Mouse (Mus musculus) liver, adult (tissue): ENCODE measurements around the gene Axdnd1.

ENCODE experiments used
- GATA4 ChIP-seq: IDR thresholded peaks from 2 replicates; pipeline ENCODE4 v1.6.1; 2014; ENCODE audit warnings: mild to moderate bottlenecking, low read length; ENCODE audit not compliant: insufficient replicate concordance

The Axdnd1 gene

DNA sequence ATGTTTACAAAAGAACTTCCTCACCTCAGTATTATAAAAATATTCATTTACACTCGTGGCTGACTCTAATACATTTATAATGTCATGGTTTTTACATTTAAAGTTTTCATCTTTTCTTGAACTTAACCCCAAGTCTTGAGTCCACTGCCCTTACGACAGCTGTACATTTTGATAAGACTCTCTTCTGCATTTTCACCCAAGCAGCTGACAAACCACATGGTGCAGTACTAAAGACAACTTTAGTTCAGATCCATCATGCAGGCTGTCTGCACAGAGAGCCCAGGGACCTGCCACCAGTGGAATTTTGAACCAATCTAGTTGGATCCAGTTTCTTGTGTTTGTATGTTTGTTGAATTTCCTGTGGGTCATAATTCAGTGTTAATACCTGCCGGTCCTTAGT lies 34.1 kb downstream of the Axdnd1 start:
- TF ChIP-seq GATA4 = no peak

DNA sequence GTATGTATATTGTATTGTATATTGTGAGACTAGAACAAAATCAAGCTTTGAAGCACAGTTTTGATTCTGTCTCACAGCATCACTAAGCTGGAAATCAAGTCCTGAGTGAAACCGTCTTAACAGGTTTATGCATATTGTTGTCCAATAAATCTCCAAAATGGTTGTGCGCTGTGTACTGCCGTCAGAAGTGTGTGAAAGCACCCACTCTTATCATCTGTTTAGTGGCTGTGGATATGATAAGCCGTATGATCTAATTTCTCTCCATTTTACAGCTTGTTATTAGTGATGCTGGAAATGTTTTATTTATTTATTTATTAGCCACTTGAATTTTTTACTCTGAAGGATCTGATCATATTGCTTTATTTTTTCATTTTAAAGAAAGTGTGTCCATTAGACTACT lies 34.7 kb downstream of the Axdnd1 start:
- no peak for TF ChIP-seq GATA4

DNA sequence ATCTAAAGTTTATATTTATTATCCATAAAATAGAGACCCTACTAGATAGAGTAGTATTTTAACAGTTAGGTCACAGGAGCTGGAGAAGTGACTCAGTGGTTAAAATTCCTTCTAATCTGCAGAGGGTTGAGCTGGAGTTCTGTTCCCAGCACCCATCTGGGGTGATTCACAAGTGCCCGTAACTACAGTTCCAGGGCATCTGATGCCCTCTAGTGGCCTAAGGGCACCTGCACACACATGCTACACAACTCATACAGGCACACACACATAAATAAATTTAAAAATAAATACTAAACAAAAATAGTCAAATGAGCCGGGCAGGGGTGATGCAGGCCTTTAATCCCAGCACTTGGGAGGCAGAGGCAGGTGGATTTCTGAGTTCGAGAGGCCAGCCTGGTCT lies 39.7 kb downstream of the Axdnd1 start:
- no peak for TF ChIP-seq GATA4

DNA sequence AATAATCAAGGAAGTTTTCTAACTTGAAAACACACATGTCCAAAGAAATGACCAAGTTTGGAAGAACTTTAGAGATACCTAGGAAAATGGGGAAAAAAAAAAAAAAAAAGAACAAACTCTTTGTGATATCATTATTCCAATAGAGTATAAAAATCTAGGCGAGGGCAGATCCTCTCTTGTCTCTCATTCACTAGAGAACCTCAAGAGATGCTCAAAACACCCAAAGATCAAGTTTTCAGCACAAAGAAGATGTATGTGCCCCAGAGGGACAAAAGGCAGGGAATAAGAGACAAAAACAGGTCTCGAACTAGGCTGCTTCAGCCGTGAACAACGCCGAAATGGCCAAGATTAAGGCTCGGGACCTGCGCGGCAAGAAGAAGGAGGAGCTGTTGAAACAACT lies 55.2 kb downstream of the Axdnd1 start, which contains the start of gene Gm2000:
TSS of gene Gm2000 (plus strand) at position 301 of the 400 bp plus-strand sequence.
- no peak for TF ChIP-seq GATA4

DNA sequence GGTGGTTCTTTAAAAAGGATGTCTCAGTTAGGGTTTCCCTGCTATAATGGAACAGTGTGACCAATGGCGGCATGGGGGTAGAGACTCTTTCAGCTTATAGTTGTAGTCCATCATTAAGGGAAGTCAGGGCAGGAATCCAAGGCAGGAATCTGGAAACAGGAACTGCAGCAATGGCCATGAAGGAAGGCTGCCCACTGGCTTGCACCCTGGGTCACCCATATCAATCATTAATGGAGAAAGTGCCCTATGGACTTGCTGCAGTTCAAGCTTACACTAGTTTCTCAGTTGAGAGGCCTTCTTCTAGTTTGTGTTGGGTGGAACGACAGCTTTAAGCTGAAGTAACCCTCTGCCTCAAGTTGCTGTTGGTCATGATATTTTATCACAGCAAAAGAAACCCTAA lies 68.5 kb downstream of the Axdnd1 start:
- TF ChIP-seq GATA4 = no peak

DNA sequence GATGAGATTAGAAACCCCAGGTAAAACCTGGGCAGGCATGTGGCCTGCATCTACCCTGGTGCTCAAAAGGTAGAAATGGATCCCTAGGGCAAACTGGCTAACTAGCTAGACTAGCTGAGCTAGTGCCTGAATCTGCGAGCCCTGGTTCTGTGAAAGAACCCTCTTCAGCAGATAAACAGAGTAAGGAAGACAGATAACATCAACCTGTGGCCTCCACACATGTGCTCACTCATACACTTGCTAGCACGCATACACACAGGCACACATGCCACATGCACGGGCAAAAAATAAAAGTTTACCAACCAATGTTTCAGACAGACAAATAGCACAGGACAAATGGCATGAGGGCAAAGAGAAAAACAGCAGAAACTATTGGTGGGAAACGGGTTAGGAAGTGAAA lies 70.5 kb downstream of the Axdnd1 start:
- TF ChIP-seq GATA4 = no peak

DNA sequence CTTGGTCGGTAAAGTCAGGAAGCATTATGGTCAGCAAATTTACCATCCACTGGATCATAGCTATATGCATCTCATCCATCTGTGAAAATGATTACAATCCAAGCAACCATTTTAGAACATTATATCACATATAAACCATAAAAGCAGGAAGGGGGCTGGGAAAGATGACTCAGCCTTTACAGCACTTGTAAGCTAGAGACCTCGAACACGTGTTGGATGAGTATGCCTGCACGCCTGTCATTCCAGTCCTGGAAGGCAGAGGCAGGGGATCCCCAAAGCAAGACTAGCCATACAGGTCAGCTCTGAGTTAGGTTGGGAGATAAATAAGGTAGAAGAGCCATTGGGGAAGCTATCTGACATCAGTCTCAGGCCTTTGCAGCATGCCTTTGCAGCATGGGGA lies 71.9 kb downstream of the Axdnd1 start:
- TF ChIP-seq GATA4 = no peak

DNA sequence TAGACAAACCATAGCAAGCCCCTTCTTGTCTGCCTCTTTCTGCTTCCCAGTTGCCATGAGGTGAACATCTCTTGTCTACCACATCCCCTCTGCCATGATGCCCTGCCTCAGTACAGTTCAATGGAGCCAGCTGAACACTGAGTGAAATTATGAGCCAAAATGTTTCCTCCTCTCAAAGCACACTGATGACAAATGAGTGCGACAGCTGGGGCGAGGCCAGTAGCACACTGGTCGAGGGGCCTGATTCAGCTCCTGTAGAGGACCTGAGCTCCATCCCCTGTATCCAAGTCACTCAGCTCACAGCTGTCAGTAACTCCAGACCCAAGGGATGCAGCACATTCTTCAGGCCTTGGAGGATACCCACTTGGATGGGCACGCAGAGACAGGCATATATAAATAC lies 75.3 kb downstream of the Axdnd1 start:
- no peak for TF ChIP-seq GATA4

DNA sequence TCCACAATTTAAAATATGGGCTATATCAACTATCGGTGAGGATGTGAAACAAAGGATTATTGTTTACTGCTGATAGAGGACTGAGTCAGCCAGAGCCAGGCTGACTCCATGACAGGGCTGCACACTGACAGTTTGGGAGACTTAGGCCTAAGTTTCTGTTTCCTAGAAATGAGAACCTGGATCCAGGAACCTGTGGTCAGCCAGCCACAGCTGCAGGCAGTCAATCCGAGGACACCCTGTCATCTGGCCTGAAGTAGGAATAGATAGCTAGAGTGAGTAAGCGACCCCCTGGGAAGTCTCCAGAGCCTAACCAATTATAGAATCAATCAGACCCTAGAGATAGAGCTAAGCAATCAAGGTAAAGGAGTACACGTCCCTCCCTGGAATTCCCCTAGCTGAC lies 76.5 kb downstream of the Axdnd1 start:
- no peak for TF ChIP-seq GATA4

DNA sequence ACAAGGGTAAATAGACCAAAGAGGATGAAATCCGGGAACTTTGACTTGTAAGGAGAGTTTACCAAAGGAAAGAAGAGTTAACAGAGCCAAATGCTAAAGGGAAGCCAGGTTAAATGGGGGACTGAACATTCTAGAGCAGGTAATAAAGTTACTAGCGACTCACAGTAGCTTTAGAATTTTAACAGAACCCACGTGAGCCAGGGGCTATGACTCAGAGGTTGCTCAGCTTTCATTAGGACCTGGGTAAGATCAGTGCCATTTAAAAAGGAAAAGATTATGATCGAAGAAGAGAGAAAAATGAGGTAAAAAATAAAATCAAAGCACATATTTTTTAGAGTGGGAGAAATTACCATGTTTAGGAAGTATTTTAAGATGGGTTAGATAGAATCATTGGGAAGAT lies 80.1 kb downstream of the Axdnd1 start:
- no peak for TF ChIP-seq GATA4

DNA sequence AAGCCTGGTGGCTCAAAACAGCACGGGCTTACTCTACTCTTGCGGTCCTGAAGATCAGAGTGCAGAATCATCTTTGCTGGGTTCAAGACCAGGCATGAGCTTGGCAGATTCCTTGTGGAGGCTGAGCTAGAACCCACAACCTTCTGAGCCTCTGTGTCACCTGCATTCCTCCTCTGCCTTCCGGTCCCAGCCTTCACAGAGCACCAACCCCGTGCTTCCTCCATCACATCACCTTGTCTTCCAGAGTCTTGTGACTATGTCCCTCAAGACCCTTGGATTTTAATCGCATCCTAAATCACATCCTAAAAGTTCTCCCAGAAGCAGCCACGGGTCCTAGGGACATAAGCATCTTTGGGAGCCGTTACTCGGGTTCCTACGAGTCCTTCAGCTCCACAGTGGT lies 97.8 kb downstream of the Axdnd1 start:
- TF ChIP-seq GATA4 = no peak

DNA sequence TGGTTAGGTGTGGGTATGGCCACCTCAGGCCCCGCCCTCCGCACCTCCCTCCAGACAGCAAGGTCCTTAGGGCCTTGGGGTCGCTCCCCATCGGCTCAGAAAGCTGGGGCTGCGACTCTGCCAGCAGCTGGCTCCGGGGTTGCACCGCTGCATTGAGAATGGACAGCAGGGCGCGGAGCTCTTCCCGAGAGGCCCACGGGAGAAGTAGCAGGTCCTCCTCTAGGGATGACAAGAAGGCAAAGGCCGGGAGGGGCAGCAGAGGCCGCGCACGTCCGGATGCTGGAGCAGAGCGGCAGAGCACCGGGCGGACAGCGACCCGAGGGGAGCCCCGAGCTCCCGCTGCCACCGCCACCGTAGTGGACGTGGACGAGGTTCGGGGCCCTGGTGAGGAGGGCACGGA lies 110.3 kb downstream of the Axdnd1 start, which contains the start of gene Nphs2:
TSS of gene Nphs2 (plus strand) at position 98 of the 400 bp plus-strand sequence.
- TF ChIP-seq GATA4 = no peak

DNA sequence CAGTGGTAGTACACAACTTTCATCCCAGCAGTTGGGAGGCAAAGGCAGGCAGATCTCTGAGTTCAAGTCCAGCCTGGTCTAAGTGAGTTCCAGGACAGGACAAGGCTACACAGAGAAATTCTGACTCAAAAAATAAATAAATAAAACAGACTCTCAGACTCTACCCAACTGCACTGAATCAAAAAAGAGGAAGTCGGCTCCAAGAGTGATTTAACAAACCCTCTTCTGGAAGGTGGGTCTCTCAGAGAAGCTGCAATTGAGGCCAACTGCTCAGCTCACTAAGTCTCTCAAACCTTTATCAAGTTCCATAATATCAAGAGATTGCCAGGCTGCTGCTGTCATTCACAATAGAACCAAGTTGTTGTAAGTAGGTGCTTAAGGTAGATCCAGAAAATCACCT lies 112.4 kb downstream of the Axdnd1 start:
- no peak for TF ChIP-seq GATA4

DNA sequence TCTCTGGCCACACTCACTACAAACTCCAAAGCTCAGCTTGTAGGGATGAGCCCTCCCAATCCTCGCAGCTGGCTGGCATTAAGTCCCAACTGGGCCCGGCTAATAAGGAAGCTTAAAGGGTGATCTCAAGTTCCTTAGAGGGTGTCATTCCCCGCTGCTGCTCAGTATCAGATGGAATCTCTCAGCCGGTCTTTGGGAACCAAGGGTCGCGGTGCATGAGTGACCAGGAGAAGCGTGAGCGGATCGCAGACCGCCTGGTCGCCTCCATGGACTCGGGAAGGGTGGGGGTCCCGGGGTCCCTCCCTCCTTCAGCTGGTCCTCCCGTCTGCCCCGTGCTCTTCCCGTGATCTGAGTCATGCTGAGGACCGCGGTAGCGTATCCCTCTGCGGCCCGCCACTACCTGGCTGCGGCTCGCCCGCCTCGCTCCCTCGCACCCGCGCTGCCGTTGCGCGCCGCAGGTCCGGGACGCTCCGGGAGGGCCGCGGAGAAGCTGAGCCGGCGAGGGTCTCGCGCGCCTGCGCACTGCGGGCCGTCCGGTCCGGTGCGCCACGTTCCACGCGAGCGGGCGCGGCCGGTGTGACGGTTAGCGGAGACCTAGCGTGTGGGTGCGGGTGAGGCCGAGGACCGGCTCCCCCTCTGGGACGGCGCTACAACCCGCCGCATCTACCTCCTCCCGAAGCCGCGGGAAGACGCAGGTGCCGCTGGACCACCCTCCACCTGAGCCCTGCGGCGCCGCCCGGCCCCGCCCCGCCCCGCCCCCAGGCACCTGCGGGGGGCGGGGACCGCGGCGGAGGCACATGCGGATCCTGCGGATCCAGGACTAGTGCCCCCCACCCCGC lies 117.8 kb downstream of the Axdnd1 start, which contains the start of gene Tdrd5:
TSS of gene Tdrd5 (minus strand) at position 754 of the 839 bp plus-strand sequence.
- no peak for TF ChIP-seq GATA4

DNA sequence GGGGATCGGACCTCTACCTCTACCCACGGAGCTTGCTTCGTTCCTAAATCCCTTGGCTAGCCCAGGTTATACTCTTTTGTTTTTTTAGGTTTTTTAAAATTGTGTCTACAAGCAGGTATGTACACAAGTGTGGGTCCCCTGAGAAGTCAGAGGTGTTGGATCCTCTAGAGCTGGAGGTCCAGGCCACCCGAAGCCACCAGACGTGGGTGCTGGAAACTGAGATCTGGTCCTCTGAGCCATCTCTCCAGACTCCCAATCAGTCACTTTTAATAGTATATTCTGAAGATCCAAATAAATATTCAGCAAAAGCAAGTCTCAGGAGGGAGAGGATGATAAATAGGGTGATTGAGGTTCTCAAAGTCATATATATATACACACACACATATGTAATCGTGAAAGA lies 130.9 kb downstream of the Axdnd1 start:
- TF ChIP-seq GATA4 = no peak

DNA sequence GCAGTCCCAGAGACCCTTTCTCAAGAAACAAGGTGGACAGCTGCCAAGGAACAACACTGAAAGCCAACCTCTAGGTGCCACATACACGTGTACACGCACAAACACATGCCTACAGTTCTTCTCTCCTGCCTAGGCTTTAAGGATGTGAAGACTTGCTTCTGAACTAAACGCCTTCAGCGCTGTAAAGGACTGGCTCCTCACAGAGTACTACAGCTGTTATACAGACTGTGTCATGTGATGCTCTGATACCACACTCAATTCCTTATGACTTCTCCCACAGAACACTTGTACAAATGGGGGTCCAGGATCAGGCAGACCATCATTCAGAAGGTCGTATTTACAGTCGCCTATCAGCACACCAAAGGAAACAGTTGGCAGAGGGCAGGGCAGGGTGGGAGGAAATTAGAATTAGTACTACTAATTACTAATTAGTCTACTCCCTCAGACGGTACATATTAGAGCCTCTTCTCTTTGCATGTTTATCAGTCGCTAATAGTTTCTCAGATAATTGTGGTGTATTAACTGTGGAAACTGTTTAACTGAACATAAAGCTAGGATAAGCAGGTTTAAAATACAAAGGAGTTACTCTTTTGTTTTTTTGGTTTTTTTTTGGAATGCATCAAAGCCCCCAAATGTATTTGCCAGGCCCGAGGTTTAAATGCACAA lies 132.3 kb downstream of the Axdnd1 start:
- no peak for TF ChIP-seq GATA4
